Mouse (Mus musculus) CD4-positive, CD25-positive, alpha-beta regulatory T cell, adult 4 months (primary cell): ENCODE results near the gene Llph. TPM values are rescaled to one million over a fixed set of nuclear protein-coding genes. Genes with fewer than 3 reads are reported as not detected.
A peak's percentile ranks its signal among the peaks of the same experiment; 100 is the strongest.
"Not testable (repeated sequence)": the region's sequence is repeated elsewhere in the genome, so short reads cannot be mapped to it uniquely, and the experiment has no call there.

Experiments used
- ATAC-seq: one replicate; pipeline ENCODE4 v1.8.0; 2017
- polyA plus RNA-seq, 2 experiments: library from polyadenylated mRNA; unstranded; fragments of 100-300 nt; shearing (Covaris generic); gene quantifications; one replicate each; pipeline ENCODE4 v1.2.1; 2017

Gene Llph
- polyA plus RNA-seq, result 10 to 100 TPM; 56.9 to 77.4 TPM

DNA sequence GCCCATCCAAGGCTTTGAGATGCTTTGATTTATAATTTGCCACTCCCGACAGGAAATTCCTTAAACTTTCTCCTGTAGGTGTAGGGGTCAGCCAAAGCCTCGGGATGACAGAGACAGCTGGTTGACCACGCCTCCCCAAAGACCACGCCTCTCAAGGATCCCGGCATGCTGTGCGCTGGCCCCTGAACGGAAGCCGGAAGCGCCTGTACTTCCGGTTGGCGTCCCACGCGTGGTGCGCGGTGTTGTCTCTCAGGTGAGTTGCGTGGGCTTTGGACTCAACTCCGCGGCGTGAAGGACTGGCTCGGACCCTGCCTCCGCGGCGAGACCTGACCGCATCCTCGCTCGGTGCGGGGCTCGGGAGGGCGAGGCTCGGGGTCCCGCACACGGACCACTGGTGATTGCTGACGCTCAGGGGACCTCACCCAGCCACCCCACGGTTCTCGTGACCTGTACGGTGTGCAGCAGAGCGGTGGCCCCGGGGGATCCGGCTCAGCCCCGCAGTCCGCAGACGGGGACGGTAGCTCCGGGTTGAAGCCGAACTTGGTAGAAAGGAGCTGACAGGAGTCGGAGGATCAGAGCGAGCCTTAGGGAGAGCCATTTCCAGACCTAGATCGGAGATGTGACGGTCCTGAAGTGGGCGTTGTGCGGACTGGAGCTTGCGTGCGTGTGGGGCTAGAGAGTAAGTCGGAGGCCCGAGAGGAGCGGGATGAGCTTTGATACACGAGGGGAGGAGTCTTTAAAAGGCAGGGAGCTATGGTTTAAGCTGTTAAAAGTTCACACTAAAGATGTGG lies at the start of gene Llph:
Gene Llph, plus strand, starts transcription at position 200 of the 791 bp plus-strand sequence.
- peak; percentile 94 for ATAC-seq

GRCm38 (mm10) chr10:120182887-120183286 lies 44.0 kb upstream of the Llph start:
- ATAC-seq, result peak; percentile 66

DNA sequence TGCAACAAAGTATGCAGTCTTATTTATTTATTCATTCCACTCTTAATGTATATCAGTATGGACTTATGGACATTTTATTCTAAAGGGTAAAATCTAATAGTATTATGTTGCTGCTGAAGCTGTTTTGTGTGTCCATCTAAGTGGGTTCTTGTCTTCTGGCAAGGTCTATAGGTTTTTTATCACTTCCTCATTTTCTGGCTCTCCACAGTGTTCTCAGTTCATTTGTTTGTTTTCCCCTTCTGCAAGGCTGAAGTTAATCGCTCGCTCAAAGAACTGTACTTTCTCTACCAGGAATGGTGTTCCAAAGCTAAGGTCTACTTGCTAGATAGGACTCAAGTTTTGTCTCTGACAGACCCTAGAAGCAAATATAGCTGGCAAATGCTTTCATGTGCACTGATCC lies 43.5 kb upstream of the Llph start:
- ATAC-seq, result no peak

- ATAC-seq, result no peak
These were observed 38.4 kb upstream of the Llph start for GRCm38 (mm10) chr10:120188513-120188912.

GRCm38 (mm10) chr10:120189276-120189675 lies 37.6 kb upstream of the Llph start:
- peak; percentile 27 for ATAC-seq

- ATAC-seq, result no peak
These were observed 37.1 kb upstream of the Llph start for GRCm38 (mm10) chr10:120189782-120190181.

- ATAC-seq, result no peak
These were observed 35.7 kb upstream of the Llph start for GRCm38 (mm10) chr10:120191165-120191564.

GRCm38 (mm10) chr10:120192278-120192677 lies 34.6 kb upstream of the Llph start:
- no peak for ATAC-seq

DNA sequence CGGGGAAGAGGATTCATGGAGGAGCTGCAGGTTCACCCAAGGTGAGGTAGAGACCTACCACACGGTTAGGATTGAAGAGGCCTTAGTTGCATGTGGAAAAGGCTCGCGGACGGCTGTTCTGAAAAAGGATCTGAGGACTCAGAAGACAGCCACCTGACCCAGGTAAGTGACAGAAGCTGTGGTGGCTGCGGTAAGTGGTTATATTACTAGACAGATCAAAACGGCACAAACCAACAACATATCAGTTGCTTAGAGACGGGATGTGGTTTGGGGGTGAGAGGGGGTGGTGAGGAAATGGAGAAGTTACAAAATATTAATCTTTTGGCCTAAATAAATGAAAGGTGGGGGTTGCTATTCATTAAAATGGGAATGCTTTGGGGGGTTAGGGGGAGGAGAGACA lies 33.6 kb upstream of the Llph start:
- peak; percentile 92 for ATAC-seq

- peak; percentile 16 for ATAC-seq
These were observed 29.6 kb upstream of the Llph start for GRCm38 (mm10) chr10:120197061-120197835.

- ATAC-seq, result peak; percentile 48
These were observed 25.5 kb upstream of the Llph start, which contains the start of gene Tmbim4 for GRCm38 (mm10) chr10:120201131-120201921. TSS of gene Tmbim4 (plus strand) at chr10:120201590.

GRCm38 (mm10) chr10:120201961-120202402 lies 24.9 kb upstream of the Llph start, which contains the start of gene Irak3:
TSS of gene Irak3 (minus strand) at chr10:120202130.
- peak; percentile 74 for ATAC-seq

GRCm38 (mm10) chr10:120202467-120203250 lies 24.2 kb upstream of the Llph start:
- ATAC-seq, result peak; percentile 43

DNA sequence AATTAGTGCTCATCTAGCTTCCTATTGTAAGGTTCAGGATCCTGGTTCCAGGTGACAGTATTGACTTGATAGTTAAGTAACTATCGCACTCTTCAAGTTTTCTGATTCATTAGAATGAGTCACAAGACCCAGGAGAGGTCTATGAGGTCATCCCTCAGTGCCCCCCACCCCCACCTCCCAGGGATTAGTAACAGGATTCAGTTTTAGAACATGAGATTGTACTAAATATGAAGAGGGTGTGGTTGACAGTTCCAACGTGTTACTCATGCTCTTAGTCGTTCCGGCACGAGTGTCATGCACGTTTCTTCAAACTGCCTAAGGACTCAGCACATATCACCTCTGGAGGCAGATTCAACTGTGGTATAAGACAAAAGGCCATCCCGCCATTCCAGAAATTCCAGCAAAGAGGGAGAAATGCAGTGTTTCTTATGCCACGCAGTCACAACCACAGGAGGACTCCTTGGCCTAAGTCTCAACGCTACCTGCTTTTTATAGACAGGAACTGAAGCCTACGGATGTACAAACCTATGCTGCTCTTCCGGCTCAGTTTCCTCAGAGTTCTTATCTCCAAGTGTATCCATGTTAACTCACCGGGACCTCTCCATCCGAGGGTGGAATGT lies 22.2 kb upstream of the Llph start:
- ATAC-seq, result no peak

GRCm38 (mm10) chr10:120208015-120208414 lies 18.9 kb upstream of the Llph start:
- no peak for ATAC-seq

DNA sequence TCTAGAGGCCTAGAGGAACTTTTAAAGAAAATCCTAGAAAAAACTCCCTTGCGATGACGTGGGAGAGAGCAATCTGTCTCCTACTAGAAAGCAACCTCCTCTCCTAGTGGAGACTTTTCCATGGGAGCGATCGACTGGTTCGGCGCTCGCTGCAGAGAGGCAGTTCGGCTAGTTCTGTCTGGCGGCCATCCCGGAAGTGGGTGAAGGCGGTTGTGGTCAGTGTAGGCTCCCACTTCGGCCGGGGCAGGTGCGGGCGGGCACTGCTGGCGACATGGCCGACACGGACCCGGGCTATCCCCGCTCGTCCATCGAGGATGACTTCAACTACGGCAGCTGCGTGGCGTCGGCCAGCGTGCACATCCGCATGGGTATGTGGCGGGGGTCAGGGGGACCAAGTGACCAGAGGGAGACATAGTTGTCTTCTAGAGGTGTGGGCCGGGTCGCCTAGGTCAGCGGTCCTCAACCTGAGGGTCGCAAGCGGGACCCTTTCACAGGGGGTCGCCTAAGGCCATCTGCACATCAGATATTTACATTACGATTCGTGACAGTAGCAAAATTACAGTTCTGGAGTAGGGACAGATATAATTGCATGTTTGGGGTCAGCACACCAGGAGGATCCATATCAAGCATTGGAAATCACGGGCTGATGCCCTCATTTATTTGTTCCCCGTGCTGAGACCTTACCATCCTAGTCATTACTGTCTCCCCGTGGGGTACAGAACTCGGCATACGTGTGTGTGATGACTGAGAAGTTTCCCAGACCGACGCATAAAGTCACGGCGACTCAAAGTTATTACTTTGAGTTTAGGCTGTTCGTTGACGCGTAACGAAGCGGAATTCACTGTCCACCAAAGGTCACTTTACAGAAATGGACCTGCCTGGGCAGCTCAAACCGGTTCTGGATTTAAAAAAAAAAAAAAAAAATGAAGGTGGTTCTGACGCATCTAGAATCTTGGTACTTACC lies 18.0 kb upstream of the Llph start:
- peak; percentile 64 for ATAC-seq

DNA sequence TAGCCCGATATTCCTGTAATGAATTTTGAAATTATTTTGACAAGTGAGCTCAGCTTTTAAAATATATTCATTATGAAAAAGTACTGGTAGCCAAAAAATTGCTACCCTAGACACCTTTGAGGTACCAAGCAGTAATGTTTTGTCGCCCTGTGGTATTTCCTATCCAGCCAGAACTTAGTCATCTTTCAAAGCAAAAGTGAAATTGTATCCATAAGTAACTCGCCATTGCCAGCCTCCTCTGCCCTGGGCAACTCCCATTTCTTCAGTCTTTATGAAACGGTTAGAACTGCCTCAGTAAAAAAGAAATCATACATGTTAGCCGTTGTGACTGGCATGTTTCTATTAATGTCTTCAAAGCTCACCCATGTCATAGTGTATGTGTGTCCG lies 17.3 kb upstream of the Llph start:
- peak; percentile 82 for ATAC-seq

DNA sequence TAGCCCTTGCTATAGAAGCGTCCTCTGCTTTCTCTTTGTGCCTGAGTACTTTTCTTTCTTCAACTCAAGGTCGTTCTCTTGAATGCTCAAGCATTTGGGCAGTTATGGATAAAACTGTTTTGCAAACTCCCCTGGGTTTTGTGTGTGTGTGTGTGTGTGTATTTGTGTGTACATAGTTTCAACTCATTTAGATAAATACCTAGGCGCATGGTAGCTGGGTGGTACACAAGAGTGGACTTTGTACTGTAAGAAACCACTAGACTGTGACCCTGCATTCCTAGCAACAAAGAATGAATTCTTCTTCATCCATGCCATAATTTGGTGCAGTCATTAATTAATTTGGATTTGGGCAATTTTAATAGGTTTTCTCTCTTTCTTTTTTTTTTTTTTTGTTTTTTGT lies 16.8 kb upstream of the Llph start:
- ATAC-seq, result no peak

GRCm38 (mm10) chr10:120217099-120217498 lies 9.8 kb upstream of the Llph start:
- ATAC-seq, result not testable (repeated sequence)

GRCm38 (mm10) chr10:120218996-120219395 lies 7.9 kb upstream of the Llph start:
- no peak for ATAC-seq
